Mouse (Mus musculus) liver, embryonic 15.5 days (tissue): ENCODE data around the gene Tmem39a. TPM values are rescaled to one million over a fixed set of nuclear protein-coding genes. Genes with fewer than 3 reads are reported as not detected.

Experiments used
- ATAC-seq: fragments of 200-750 bp; cut with Nextera tagmentation; 2 replicates; pipeline ENCODE4 v1.8.0; 2017; ENCODE audit warnings: moderate number of reproducible peaks, mild to moderate bottlenecking, moderate library complexity; ENCODE audit not compliant: insufficient read depth
- H3K27ac ChIP-seq: fragments of 300-500 bp; sonication (generic); replicated peaks from 2 replicates; pipeline ENCODE4 v1.5.1; 2015; ENCODE audit warnings: mild to moderate bottlenecking, inconsistent platforms
- H3K27me3 ChIP-seq: fragments of 300-500 bp; sonication (generic); 2 replicates; pipeline ENCODE4 v1.6.1; 2015; ENCODE audit warnings: mild to moderate bottlenecking, inconsistent platforms
- H3K36me3 ChIP-seq: fragments of 300-500 bp; sonication (generic); replicated peaks from 2 replicates; pipeline ENCODE4 v1.6.1; 2015; ENCODE audit warnings: moderate library complexity, mild to moderate bottlenecking, inconsistent platforms
- H3K4me1 ChIP-seq: fragments of 300-500 bp; sonication (generic); replicated peaks from 2 replicates; pipeline ENCODE4 v1.6.1; 2015; ENCODE audit warnings: inconsistent platforms
- H3K4me2 ChIP-seq: fragments of 300-500 bp; sonication (generic); 2 replicates; pipeline ENCODE4 v1.6.1; 2015; ENCODE audit warnings: moderate library complexity, mild to moderate bottlenecking, inconsistent platforms
- H3K4me3 ChIP-seq: fragments of 300-500 bp; sonication (generic); replicated peaks from 2 replicates; pipeline ENCODE4 v1.5.1; 2015; ENCODE audit warnings: mild to moderate bottlenecking, inconsistent platforms
- H3K9ac ChIP-seq: fragments of 300-500 bp; sonication (generic); 2 replicates; pipeline ENCODE4 v1.6.1; 2015; ENCODE audit warnings: moderate library complexity, mild to moderate bottlenecking, inconsistent platforms
- H3K9me3 ChIP-seq: fragments of 300-500 bp; sonication (generic); replicated peaks from 2 replicates; pipeline ENCODE4 v1.6.1; 2016; ENCODE audit warnings: inconsistent platforms
- WGBS: fragments of 180-500 bp; shearing (Covaris S2); methylation state at CpG from one replicate; pipeline ENCODE4 v1.1.7; 2015; ENCODE audit warnings: mixed read lengths; ENCODE audit not compliant: insufficient replicate concordance; 5-methylcytosine and 5-hydroxymethylcytosine counted together
- polyA plus RNA-seq: library from polyadenylated mRNA; unstranded; fragments of >200 nt; fragmentation: Nextera tagmentation; extraction: Ambion mirVana; gene quantifications from 2 replicates; pipeline ENCODE4 v1.2.1, GENCODE M21; 2015

The Tmem39a gene
- polyA plus RNA-seq, 1 experiment from 2014 or later = 31.4 TPM

- no peak overlapping the region for H3K4me3 ChIP-seq
- no peak overlapping the region for H3K9ac ChIP-seq
- H3K4me1 ChIP-seq = no peaks in the 10 kb centered on the region
- no peaks in the 10 kb centered on the region for H3K36me3 ChIP-seq
- no peak overlapping the region for H3K4me2 ChIP-seq
- 17% methylated on average over 9 of the region's 9 CpGs for WGBS
- no peak overlapping the region for H3K27ac ChIP-seq
- H3K9me3 ChIP-seq = no peaks in the 10 kb centered on the region
- no peak for ATAC-seq
- 0 out of 2 replicates have a peak, but pooled peaks cover 7% of the 10 kb centered on the region for H3K27me3 ChIP-seq
Measured at GRCm38 (mm10) chr16:38636682-38637081, 78.2 kb downstream of the Tmem39a start.

DNA sequence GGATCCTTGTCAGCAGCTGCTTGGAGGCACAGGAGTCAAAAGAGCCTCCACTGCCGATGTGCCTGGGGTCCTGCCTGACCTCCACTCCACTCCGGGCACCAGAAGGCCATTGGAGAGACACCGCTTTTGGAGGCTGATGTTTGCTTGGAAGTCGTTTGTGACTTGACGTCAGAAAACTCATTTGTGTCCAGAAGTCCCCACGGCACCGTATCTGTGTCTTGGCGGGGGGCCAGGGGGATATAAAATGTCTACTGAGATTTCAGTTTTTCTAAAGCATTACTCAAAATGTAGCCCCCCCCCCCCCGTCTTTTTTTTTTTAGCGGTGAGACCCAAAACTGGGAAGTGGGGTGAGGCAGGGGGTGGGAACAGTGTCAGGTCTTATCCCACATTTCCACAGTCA lies 78.6 kb downstream of the Tmem39a start:
- WGBS = 62% methylated on average over 10 of the region's 10 CpGs
- H3K4me3 ChIP-seq = no peak overlapping the region

More for the DNA sequence above, 78.6 kb downstream of the Tmem39a start:
- no peak for ATAC-seq
- 0 out of 2 replicates have a peak, but pooled peaks cover 7% of the 10 kb centered on the region for H3K27me3 ChIP-seq
- H3K9ac ChIP-seq = no peak overlapping the region
- no peaks in the 10 kb centered on the region for H3K9me3 ChIP-seq
- no peaks in the 10 kb centered on the region for H3K36me3 ChIP-seq
- H3K4me1 ChIP-seq = no peaks in the 10 kb centered on the region
- H3K27ac ChIP-seq = no peak overlapping the region
- no peak overlapping the region for H3K4me2 ChIP-seq

Other genes with a start within 250 kb of the Tmem39a start
- 0.03 and 0.05 TPM in 2 replicates for gene Maats1, start 216.6 kb upstream of the Tmem39a start, polyA plus RNA-seq
- gene Cox17, start 211.7 kb upstream of the Tmem39a start, polyA plus RNA-seq = 202 and 255 TPM in 2 replicates
- gene Gm21987, start 211.7 kb upstream of the Tmem39a start, polyA plus RNA-seq = not detected in 2 replicates
- 22.8 and 23.6 TPM in 2 replicates for gene Popdc2, start 196.5 kb upstream of the Tmem39a start, polyA plus RNA-seq
- 27.2 and 30.5 TPM in 2 replicates for gene Pla1a, start 125.6 kb upstream of the Tmem39a start, polyA plus RNA-seq
- 29.4 and 32.4 TPM in 2 replicates for gene Adprh, start 106.0 kb upstream of the Tmem39a start, polyA plus RNA-seq
- 0.21 and 0.28 TPM in 2 replicates for gene Cd80, start 103.1 kb upstream of the Tmem39a start, polyA plus RNA-seq
- 10.2 and 12.4 TPM in 2 replicates for gene Timmdc1, start 36.0 kb upstream of the Tmem39a start, polyA plus RNA-seq
- 7.1 and 7.6 TPM in 2 replicates for gene Poglut1, start 8.4 kb upstream of the Tmem39a start, polyA plus RNA-seq
- gene Arhgap31, start 154.6 kb downstream of the Tmem39a start, polyA plus RNA-seq = 1.5 and 1.6 TPM in 2 replicates
- 3.0 and 3.2 TPM in 2 replicates for gene B4galt4, start 183.6 kb downstream of the Tmem39a start, polyA plus RNA-seq
- gene Upk1b, start 241.6 kb downstream of the Tmem39a start, polyA plus RNA-seq = 1.3 and 1.8 TPM in 2 replicates